Mouse (Mus musculus): ENCODE data around the gene Stk33. TPM values are rescaled to one million over a fixed set of nuclear protein-coding genes. Genes with fewer than 3 reads are reported as not detected.
A peak's percentile ranks its signal among the peaks of the same experiment; 100 is the strongest.

Gene Stk33
- total and polyA plus RNA-seq, 2 experiments, result not detected

DNA sequence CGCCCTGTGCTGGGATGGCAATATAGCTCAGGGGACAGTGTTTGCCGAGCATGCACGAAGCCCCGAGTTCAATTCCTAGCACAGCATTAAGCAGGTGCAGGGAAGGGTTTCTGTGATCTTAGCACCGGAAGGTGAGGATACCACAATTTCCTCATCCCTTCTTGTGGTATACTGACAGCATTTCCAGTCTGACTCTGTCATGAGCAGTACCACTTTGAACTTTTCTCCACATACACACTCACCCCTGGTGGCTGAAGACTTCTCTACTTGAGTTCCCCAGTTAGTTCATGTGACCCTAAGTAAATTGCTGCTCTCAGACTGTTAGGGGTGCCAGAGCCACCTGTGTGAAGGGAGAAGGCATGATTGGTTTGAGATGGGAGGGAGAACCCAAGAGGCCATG lies 173.3 kb downstream of the Stk33 start:
- TF ChIP-seq CTCF (IDR thresholded peaks at IDR 0.05; ENCODE audit: low read depth, low read length), result no peak
- no peak for TF ChIP-seq POLR2A (IDR thresholded peaks at IDR 0.05; ENCODE audit: extremely low read depth, insufficient read depth, low read length)
- Histone ChIP-seq H3K27me3 (ENCODE audit: control insufficient read depth, insufficient read depth, low read length) (no peaks in the 10 kb centered on the region), H3K79me2 (ENCODE audit: control insufficient read depth, insufficient read depth, low read length) (no peaks in the 10 kb centered on the region), H3K9ac (ENCODE audit: low read depth, low read length) (no peak overlapping the region), H3K4me1 (ENCODE audit: control insufficient read depth, insufficient read depth, low read length) (no peaks in the 10 kb centered on the region), H3K27ac (replicated peaks; ENCODE audit: insufficient read depth, low read depth, low read length) (no peak overlapping the region), H3K4me3 (ENCODE audit: insufficient read depth, low read depth, low read length) (no peak overlapping the region), H3K36me3 (ENCODE audit: control insufficient read depth, insufficient read depth, low read length) (no peaks in the 10 kb centered on the region)
- WGBS, result 80% methylated on average over 5 of the region's 5 CpGs
- no peak for DNase-seq (ENCODE audit: extremely low read depth, low read depth, low spot score)

DNA sequence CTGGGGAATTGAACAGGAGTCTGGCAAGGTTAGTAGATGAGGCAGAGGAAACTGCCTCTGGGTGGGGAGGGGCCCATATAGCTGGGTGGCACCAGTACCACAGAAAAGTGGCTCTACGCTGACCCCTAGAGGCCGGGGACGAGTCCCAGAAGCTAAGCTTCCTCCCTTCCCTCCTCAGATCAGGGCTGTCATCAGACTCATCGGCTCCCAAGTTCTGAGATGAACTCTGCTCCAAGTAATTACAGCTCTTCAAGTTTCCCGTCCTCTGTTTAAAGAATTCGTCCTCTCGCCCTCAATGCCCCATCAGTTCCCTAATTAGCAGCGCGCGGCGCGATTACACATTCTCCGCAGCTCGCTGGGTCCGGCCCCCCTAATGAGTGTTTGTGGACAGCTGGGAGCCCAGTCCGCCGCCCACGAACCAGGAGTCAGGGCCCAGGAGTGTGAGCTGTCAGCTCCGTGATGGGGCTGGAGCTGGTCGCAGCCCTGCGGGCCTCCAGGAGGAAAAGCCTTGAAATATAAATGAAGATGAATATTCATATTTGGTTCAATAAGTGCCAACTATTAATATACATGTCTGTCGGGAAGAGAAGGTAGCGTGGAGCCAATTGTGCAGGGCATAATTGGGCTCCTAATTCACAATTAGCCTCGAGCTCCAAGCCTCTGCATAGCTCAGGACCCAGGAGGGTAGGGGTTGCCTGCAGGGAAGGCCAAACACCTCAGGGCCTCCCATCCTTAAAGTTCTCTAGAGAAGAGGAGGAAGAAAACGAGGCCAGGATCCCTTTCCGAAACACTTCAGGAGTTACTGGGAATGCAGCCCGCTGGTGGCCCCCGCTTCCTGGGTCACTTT lies 183.2 kb downstream of the Stk33 start:
- peak; percentile 23 for DNase-seq (ENCODE audit: extremely low read depth, low read depth, low spot score)
- Histone ChIP-seq H3K27ac (replicated peaks; ENCODE audit: insufficient read depth, low read depth, low read length) (no peak overlapping the region), H3K4me3 (ENCODE audit: insufficient read depth, low read depth, low read length) (no peak overlapping the region), H3K27me3 (ENCODE audit: control insufficient read depth, insufficient read depth, low read length) (no peaks in the 10 kb centered on the region), H3K79me2 (ENCODE audit: control insufficient read depth, insufficient read depth, low read length) (no peaks in the 10 kb centered on the region), H3K9ac (ENCODE audit: low read depth, low read length) (no peak overlapping the region), H3K36me3 (ENCODE audit: control insufficient read depth, insufficient read depth, low read length) (no peaks in the 10 kb centered on the region), H3K4me1 (ENCODE audit: control insufficient read depth, insufficient read depth, low read length) (no peaks in the 10 kb centered on the region)
- WGBS, result 27% methylated on average over 28 of the region's 28 CpGs
- TF ChIP-seq POLR2A (IDR thresholded peaks at IDR 0.05; ENCODE audit: extremely low read depth, insufficient read depth, low read length), result no peak
- TF ChIP-seq CTCF (IDR thresholded peaks at IDR 0.05; ENCODE audit: low read depth, low read length), result peak; percentile 65

DNA sequence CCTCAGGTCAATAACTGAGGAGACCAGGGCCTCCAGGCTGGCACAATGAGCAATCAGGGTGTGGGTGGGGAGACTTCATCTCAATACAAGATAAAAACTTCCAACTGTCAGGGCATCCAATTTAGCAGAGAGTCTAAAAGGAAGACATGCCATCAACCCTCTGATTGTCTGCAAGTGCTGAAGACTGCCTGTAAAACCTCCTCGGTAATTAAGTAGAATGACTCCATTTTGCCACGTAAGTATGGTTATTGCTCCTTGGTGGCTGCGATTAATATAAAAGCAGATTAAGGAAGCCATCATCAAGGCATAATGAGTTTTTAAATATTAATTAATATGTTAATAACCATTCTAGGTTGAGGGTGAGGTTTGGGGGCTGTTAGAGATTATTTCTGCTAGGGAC lies 187.5 kb downstream of the Stk33 start:
- Histone ChIP-seq H3K4me1 (ENCODE audit: control insufficient read depth, insufficient read depth, low read length) (no peaks in the 10 kb centered on the region), H3K27me3 (ENCODE audit: control insufficient read depth, insufficient read depth, low read length) (no peaks in the 10 kb centered on the region), H3K4me3 (ENCODE audit: insufficient read depth, low read depth, low read length) (no peak overlapping the region), H3K27ac (replicated peaks; ENCODE audit: insufficient read depth, low read depth, low read length) (no peak overlapping the region), H3K79me2 (ENCODE audit: control insufficient read depth, insufficient read depth, low read length) (no peaks in the 10 kb centered on the region), H3K9ac (ENCODE audit: low read depth, low read length) (no peak overlapping the region), H3K36me3 (ENCODE audit: control insufficient read depth, insufficient read depth, low read length) (no peaks in the 10 kb centered on the region)
- WGBS, result 90% methylated on average over 3 of the region's 3 CpGs
- no peak for DNase-seq (ENCODE audit: extremely low read depth, low read depth, low spot score)
- TF ChIP-seq POLR2A (IDR thresholded peaks at IDR 0.05; ENCODE audit: extremely low read depth, insufficient read depth, low read length), result no peak
- TF ChIP-seq CTCF (IDR thresholded peaks at IDR 0.05; ENCODE audit: low read depth, low read length), result no peak

DNA sequence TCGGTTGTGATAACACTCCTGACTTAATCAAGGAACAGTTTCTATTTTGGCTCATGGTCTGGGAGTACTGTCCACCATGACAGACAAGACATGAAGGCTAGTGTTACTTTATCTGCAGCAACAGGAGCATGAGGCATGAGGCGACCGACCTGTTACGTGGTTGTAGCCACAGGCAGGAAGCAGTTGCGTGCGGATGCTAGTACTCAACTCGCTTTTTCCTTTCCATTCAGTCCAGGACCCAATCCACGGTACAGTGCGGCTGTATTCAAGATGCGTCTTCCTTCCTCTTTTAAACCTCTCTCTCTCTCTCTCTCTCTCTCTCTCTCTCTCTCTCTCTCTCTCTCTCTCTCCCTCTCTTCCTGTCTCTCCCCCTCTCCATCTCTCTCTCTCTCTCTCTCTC lies 194.1 kb downstream of the Stk33 start:
- no peak overlapping the region for H3K9ac ChIP-seq (ENCODE audit: low read depth, low read length)
- TF ChIP-seq CTCF (IDR thresholded peaks at IDR 0.05; ENCODE audit: low read depth, low read length) (no peak), POLR2A (IDR thresholded peaks at IDR 0.05; ENCODE audit: extremely low read depth, insufficient read depth, low read length) (no peak)
- H3K4me1 ChIP-seq (ENCODE audit: control insufficient read depth, insufficient read depth, low read length), result no peaks in the 10 kb centered on the region
- DNase-seq (ENCODE audit: extremely low read depth, low read depth, low spot score), result no peak
- WGBS, result 94% methylated on average over 10 of the region's 10 CpGs
- no peaks in the 10 kb centered on the region for H3K27me3 ChIP-seq (ENCODE audit: control insufficient read depth, insufficient read depth, low read length)
- no peaks in the 10 kb centered on the region for H3K79me2 ChIP-seq (ENCODE audit: control insufficient read depth, insufficient read depth, low read length)
- H3K27ac ChIP-seq (replicated peaks; ENCODE audit: insufficient read depth, low read depth, low read length), result no peak overlapping the region
- no peaks in the 10 kb centered on the region for H3K36me3 ChIP-seq (ENCODE audit: control insufficient read depth, insufficient read depth, low read length)
- no peak overlapping the region for H3K4me3 ChIP-seq (ENCODE audit: insufficient read depth, low read depth, low read length)

DNA sequence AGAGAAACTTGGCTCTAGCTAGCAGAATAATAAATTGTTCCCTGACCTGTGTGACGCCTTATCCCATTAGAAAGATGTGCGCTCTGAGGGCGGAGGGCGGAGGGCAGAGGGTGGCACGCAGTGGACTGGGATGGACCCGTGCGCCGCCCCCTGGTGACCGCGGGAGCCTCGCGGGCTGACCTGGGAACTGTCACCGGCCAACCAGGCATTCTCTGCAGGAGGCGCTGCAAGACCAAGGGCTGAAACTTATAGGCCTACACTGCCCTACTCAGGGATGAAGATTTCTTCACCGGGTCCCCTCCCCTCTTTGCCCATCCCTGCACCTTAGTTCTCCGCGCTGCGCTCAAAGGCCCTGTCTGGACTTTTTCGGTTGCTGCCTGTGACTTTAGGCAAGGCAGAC lies 197.6 kb downstream of the Stk33 start:
- TF ChIP-seq CTCF (IDR thresholded peaks at IDR 0.05; ENCODE audit: low read depth, low read length) (no peak), POLR2A (IDR thresholded peaks at IDR 0.05; ENCODE audit: extremely low read depth, insufficient read depth, low read length) (no peak)
- H3K4me3 ChIP-seq (ENCODE audit: insufficient read depth, low read depth, low read length), result no peak overlapping the region
- H3K4me1 ChIP-seq (ENCODE audit: control insufficient read depth, insufficient read depth, low read length), result no peaks in the 10 kb centered on the region
- 16% methylated on average over 19 of the region's 19 CpGs for WGBS
- H3K79me2 ChIP-seq (ENCODE audit: control insufficient read depth, insufficient read depth, low read length), result no peaks in the 10 kb centered on the region
- H3K36me3 ChIP-seq (ENCODE audit: control insufficient read depth, insufficient read depth, low read length), result no peaks in the 10 kb centered on the region
- H3K9ac ChIP-seq (ENCODE audit: low read depth, low read length), result no peak overlapping the region
- no peak for DNase-seq (ENCODE audit: extremely low read depth, low read depth, low spot score)
- no peak overlapping the region for H3K27ac ChIP-seq (replicated peaks; ENCODE audit: insufficient read depth, low read depth, low read length)
- no peaks in the 10 kb centered on the region for H3K27me3 ChIP-seq (ENCODE audit: control insufficient read depth, insufficient read depth, low read length)

DNA sequence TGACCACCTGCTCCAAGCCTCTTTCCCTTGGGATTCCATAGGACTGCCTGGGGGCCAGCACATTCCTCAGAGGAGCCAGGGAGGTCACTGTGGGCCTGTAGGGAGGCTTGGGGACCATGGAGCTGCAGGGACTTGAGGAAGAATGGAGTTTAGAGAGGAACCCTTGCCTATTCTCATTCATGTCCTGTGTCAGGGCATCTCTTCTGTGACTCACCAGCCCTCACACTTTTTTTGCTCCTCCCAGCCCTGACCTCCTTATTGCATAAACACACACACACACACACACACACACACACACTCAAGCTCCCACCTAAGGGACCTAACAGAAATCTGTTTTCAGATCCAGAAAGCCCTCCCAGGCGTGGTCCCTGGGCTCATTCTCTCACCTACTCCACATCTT lies 199.5 kb downstream of the Stk33 start:
- Histone ChIP-seq H3K27me3 (ENCODE audit: control insufficient read depth, insufficient read depth, low read length) (no peaks in the 10 kb centered on the region), H3K36me3 (ENCODE audit: control insufficient read depth, insufficient read depth, low read length) (no peaks in the 10 kb centered on the region), H3K4me1 (ENCODE audit: control insufficient read depth, insufficient read depth, low read length) (no peaks in the 10 kb centered on the region), H3K79me2 (ENCODE audit: control insufficient read depth, insufficient read depth, low read length) (no peaks in the 10 kb centered on the region), H3K4me3 (ENCODE audit: insufficient read depth, low read depth, low read length) (no peak overlapping the region), H3K27ac (replicated peaks; ENCODE audit: insufficient read depth, low read depth, low read length) (no peak overlapping the region), H3K9ac (ENCODE audit: low read depth, low read length) (no peak overlapping the region)
- 72% methylated on average over 1 of the region's 1 CpGs for WGBS
- no peak for DNase-seq (ENCODE audit: extremely low read depth, low read depth, low spot score)
- TF ChIP-seq POLR2A (IDR thresholded peaks at IDR 0.05; ENCODE audit: extremely low read depth, insufficient read depth, low read length) (no peak), CTCF (IDR thresholded peaks at IDR 0.05; ENCODE audit: low read depth, low read length) (no peak)

All from liver, adult 2 months (tissue).